Mouse (Mus musculus): ENCODE results near the gene Rin2. TPM values are rescaled to one million over a fixed set of nuclear protein-coding genes. Genes with fewer than 3 reads are reported as not detected.

Rin2 gene
- total and polyA plus RNA-seq, 3 experiments, result 0.05 to 0.10 (median 0.08) TPM

- H3K9ac ChIP-seq (ENCODE audit: insufficient read depth, low read depth), result no peak overlapping the region
- DNase-seq (ENCODE audit: extremely low read depth), result no peak
- in situ Hi-C loops (cut with MboI; ENCODE audit: low pct_ligation_motif_present, low pct_unique_long_range_greater_than_20kb, low sequenced_read_pairs), result no loop called here
- no peak overlapping the region for H3K4me2 ChIP-seq (ENCODE audit: insufficient read depth, low read depth, poor library complexity, severe bottlenecking)
- no peaks in the 10 kb centered on the region for H3K9me3 ChIP-seq (replicated peaks; ENCODE audit: low read length)
- H3K4me3 ChIP-seq (replicated peaks in 1 of 3; ENCODE audit: low read depth in 2 of 3, low read length in 2 of 3, poor library complexity in 1 of 3), result no peak overlapping the region
- no peaks in the 10 kb centered on the region for H3K4me1 ChIP-seq (ENCODE audit: control insufficient read depth in 1 of 2, insufficient read depth in 2 of 2)
- no peaks in the 10 kb centered on the region for H3K27me3 ChIP-seq (replicated peaks)
- TF ChIP-seq MAZ (IDR thresholded peaks at IDR 0.05; ENCODE audit: low read depth, low read length), result no peak
- no peak for TF ChIP-seq CHD2 (IDR thresholded peaks at IDR 0.05; ENCODE audit: low read length)
- TF ChIP-seq NELFE (IDR thresholded peaks at IDR 0.05; ENCODE audit: low read depth, low read length), result no peak
- TF ChIP-seq NRF1 (IDR thresholded peaks at IDR 0.05; ENCODE audit: low read depth, low read length), result no peak
- no peak for TF ChIP-seq PAX5 (IDR thresholded peaks at IDR 0.05; ENCODE audit: low read length)
- TF ChIP-seq MXI1 (IDR thresholded peaks at IDR 0.05; ENCODE audit: low read depth, low read length), result no peak
- no peak for TF ChIP-seq KAT2A (IDR thresholded peaks at IDR 0.05; ENCODE audit: insufficient replicate concordance, low read length)
- no peak for TF ChIP-seq POLR2AphosphoS2 (IDR thresholded peaks at IDR 0.05; ENCODE audit: low read depth, low read length)
- no peak for TF ChIP-seq JUN (IDR thresholded peaks at IDR 0.05; ENCODE audit: insufficient read depth, low read depth, low read length)
- no peak for TF ChIP-seq BHLHE40 (IDR thresholded peaks at IDR 0.05; ENCODE audit: low read depth, low read length)
- TF ChIP-seq CHD1 (IDR thresholded peaks at IDR 0.05; ENCODE audit: low read depth, low read length), result no peak
- TF ChIP-seq GABPA (IDR thresholded peaks at IDR 0.05; ENCODE audit: insufficient replicate concordance, low read depth, low read length), result no peak
- no peak for TF ChIP-seq ZC3H11A (IDR thresholded peaks at IDR 0.05; ENCODE audit: low read depth, low read length)
- no peak overlapping the region for H3K27ac ChIP-seq (ENCODE audit: insufficient read depth, low read depth)
- dilution Hi-C loops (cut with MboI; ENCODE audit: extremely low pct_ligation_motif_present, extremely low pct_unique_long_range_greater_than_20kb, low sequenced_read_pairs), result no loop called here
- no peaks in the 10 kb centered on the region for H3K79me2 ChIP-seq (replicated peaks; ENCODE audit: control insufficient read depth, extremely low read depth, insufficient read depth, poor library complexity, severe bottlenecking)
- H3K36me3 ChIP-seq (replicated peaks in 1 of 2; ENCODE audit: control insufficient read depth in 1 of 2, insufficient read depth in 1 of 2, low read length in 1 of 2), result no peaks in the 10 kb centered on the region
Measured at GRCm38 (mm10) chr2:145736543-145736942, 61.5 kb downstream of the Rin2 start.

GRCm38 (mm10) chr2:145737196-145737595, 62.2 kb downstream of the Rin2 start:
- no peak overlapping the region for H3K4me3 ChIP-seq (replicated peaks in 1 of 3; ENCODE audit: low read depth in 2 of 3, low read length in 2 of 3, poor library complexity in 1 of 3)
- in situ Hi-C loops (cut with MboI; ENCODE audit: low pct_ligation_motif_present, low pct_unique_long_range_greater_than_20kb, low sequenced_read_pairs) (no loop called here), dilution Hi-C loops (cut with MboI; ENCODE audit: extremely low pct_ligation_motif_present, extremely low pct_unique_long_range_greater_than_20kb, low sequenced_read_pairs) (no loop called here)
- no peaks in the 10 kb centered on the region for H3K27me3 ChIP-seq (replicated peaks)
- H3K79me2 ChIP-seq (replicated peaks; ENCODE audit: control insufficient read depth, extremely low read depth, insufficient read depth, poor library complexity, severe bottlenecking), result no peaks in the 10 kb centered on the region
- no peak overlapping the region for H3K4me2 ChIP-seq (ENCODE audit: insufficient read depth, low read depth, poor library complexity, severe bottlenecking)
- DNase-seq (ENCODE audit: extremely low read depth), result no peak
- no peaks in the 10 kb centered on the region for H3K9me3 ChIP-seq (replicated peaks; ENCODE audit: low read length)
- no peaks in the 10 kb centered on the region for H3K4me1 ChIP-seq (ENCODE audit: control insufficient read depth in 1 of 2, insufficient read depth in 2 of 2)
- H3K9ac ChIP-seq (ENCODE audit: insufficient read depth, low read depth), result no peak overlapping the region
- TF ChIP-seq TBP (conservative IDR thresholded peaks at IDR 0.05; ENCODE audit: low read depth, low read length) (no peak), POLR2A (IDR thresholded peaks at IDR 0.05; ENCODE audit: low read depth, low read length) (no peak)
- H3K36me3 ChIP-seq (replicated peaks in 1 of 2; ENCODE audit: control insufficient read depth in 1 of 2, insufficient read depth in 1 of 2, low read length in 1 of 2), result no peaks in the 10 kb centered on the region
- H3K27ac ChIP-seq (ENCODE audit: insufficient read depth, low read depth), result no peak overlapping the region

GRCm38 (mm10) chr2:145740729-145741128, 65.7 kb downstream of the Rin2 start:
- in situ Hi-C loops (cut with MboI; ENCODE audit: low pct_ligation_motif_present, low pct_unique_long_range_greater_than_20kb, low sequenced_read_pairs), result no loop called here

More at GRCm38 (mm10) chr2:145740729-145741128, 65.7 kb downstream of the Rin2 start:
- Histone ChIP-seq H3K4me2 (ENCODE audit: insufficient read depth, low read depth, poor library complexity, severe bottlenecking) (no peak overlapping the region), H3K27ac (ENCODE audit: insufficient read depth, low read depth) (no peak overlapping the region), H3K36me3 (replicated peaks in 1 of 2; ENCODE audit: control insufficient read depth in 1 of 2, insufficient read depth in 1 of 2, low read length in 1 of 2) (no peaks in the 10 kb centered on the region), H3K4me3 (replicated peaks in 1 of 3; ENCODE audit: low read depth in 2 of 3, low read length in 2 of 3, poor library complexity in 1 of 3) (no peak overlapping the region), H3K4me1 (ENCODE audit: control insufficient read depth in 1 of 2, insufficient read depth in 2 of 2) (no peaks in the 10 kb centered on the region), H3K79me2 (replicated peaks; ENCODE audit: control insufficient read depth, extremely low read depth, insufficient read depth, poor library complexity, severe bottlenecking) (no peaks in the 10 kb centered on the region), H3K9ac (ENCODE audit: insufficient read depth, low read depth) (no peak overlapping the region), H3K9me3 (replicated peaks; ENCODE audit: low read length) (no peaks in the 10 kb centered on the region), H3K27me3 (replicated peaks) (no peaks in the 10 kb centered on the region)
- dilution Hi-C loops (cut with MboI; ENCODE audit: extremely low pct_ligation_motif_present, extremely low pct_unique_long_range_greater_than_20kb, low sequenced_read_pairs), result no loop called here
- TF ChIP-seq PAX5 (IDR thresholded peaks at IDR 0.05; ENCODE audit: low read length), result no peak
- TF ChIP-seq UBTF (IDR thresholded peaks at IDR 0.05; ENCODE audit: low read depth, low read length), result no peak
- no peak for TF ChIP-seq JUN (IDR thresholded peaks at IDR 0.05; ENCODE audit: insufficient read depth, low read depth, low read length)
- TF ChIP-seq NRF1 (IDR thresholded peaks at IDR 0.05; ENCODE audit: low read depth, low read length), result no peak
- TF ChIP-seq MAFK (IDR thresholded peaks at IDR 0.05; ENCODE audit: insufficient replicate concordance, low read length), result no peak
- TF ChIP-seq TCF12 (IDR thresholded peaks at IDR 0.05; ENCODE audit: low read depth, low read length), result no peak
- TF ChIP-seq MXI1 (IDR thresholded peaks at IDR 0.05; ENCODE audit: low read depth, low read length), result no peak
- TF ChIP-seq ZMIZ1 (IDR thresholded peaks at IDR 0.05; ENCODE audit: low read depth, low read length), result no peak
- no peak for TF ChIP-seq SIN3A (IDR thresholded peaks at IDR 0.05; ENCODE audit: low read length)
- TF ChIP-seq ZKSCAN1 (IDR thresholded peaks at IDR 0.05; ENCODE audit: borderline replicate concordance, low read depth, low read length), result no peak
- DNase-seq (ENCODE audit: extremely low read depth), result no peak
